Mouse (Mus musculus): ENCODE results near the gene Slc9a3r2.

DNA sequence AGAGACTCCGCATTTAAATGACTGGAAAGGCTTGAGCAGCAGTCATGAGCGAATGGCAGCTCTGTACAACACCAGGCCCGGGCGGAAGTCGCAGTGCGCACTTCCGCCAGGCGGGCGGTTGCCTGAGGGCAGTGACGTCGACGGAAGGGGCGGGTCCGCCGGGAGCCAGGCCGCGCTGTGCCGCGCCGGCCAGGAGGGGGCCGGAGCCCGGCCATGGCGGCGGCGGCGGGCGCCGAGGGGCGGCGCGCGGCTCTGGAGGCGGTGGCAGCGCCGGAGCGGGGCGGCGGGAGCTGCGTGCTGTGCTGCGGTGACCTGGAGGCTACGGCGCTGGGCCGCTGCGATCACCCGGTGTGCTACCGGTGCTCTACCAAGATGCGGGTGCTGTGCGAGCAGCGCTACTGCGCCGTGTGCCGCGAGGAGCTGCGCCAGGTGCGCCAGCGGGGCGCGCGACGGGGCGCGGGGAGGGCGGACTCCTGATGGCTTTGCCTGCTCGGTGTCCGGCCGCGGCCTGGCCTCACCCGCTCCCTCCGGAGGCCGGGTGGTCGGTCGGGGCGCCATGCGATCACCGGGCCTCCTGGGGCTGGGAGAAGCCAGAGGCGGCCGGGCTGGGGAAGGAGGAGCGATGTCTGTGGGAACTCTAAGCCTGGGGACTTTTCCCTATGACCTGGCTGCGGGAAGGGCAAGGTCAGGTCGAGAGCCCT, 19.6 kb upstream of the Slc9a3r2 start, which contains the start of gene Zfp598:
- peak; percentile 29 for TF ChIP-seq CTCF (IDR thresholded peaks at IDR 0.05; ENCODE audit: low read depth)
- TF ChIP-seq EP300 (IDR thresholded peaks at IDR 0.05; ENCODE audit: low read depth): no peak
